ENCODE assay signal across 8 mouse cellular contexts in the genomic region with DNA sequence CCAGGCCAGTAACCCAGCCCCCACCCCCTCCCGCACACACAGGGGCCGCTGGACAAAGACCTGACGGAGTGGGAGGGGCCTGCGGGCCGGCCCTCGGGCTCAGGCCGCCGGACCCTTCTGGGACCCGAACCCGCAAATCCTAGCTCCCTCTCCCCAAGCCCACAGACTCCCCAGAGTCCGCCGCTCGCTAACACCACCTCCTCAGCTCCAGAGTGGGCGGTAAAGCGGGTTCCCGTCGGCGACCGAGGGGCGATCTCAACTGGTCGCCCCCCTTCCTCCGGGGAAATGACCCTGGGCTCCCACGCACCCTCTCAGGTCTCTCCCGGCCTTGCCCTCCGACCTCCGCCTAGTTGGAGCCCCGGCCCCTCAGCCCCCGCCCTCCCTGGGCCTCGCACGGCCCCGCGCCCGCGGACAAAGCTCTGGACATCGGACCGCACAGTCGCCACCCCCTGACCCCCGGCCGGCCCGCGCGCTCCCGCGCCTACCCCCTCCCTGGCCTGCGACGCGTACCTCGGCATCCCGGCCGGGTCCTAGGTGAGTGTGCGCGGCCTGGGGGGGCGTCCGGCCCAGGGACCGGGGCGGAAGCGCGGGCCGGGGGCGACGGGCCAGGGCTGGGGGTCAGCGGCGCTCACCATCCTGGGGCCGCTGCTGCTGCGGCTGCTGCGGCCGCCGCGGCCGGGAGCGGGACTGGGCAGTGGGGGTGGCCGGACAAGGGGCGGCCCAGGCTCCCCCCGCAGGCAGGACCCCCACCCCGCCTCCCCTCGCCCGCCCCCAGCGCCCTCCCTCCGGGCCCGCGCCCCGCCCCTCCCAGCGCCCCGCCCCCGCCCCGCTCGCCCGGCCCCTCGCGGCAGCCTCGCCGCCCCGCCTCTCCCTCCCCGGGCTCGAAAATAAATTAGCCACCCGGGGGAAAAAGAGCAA. TPM values are rescaled to one million over a fixed set of nuclear protein-coding genes. Genes with fewer than 3 reads are reported as not detected.
DNase-seq lines count a peak whose midpoint lies in the region; ATAC-seq and TF ChIP-seq lines count a peak whose summit lies in the region.

A gene (minus strand): TSS at position 755 of the 918 bp plus-strand sequence.

- WGBS in forebrain, embryonic 12.5 days: under 1% methylated on average over 75 of the region's 96 CpGs
- under 1% methylated on average over 59 of the region's 96 CpGs for WGBS in intestine, embryonic 15.5 days
- WGBS in liver, postnatal 0 days (ENCODE audit: insufficient replicate concordance): 1% methylated on average over 60 of the region's 96 CpGs
- WGBS in stomach, embryonic 16.5 days: under 1% methylated on average over 76 of the region's 96 CpGs

- TF ChIP-seq POLR2A in testis, adult 2 months (IDR thresholded peaks at IDR 0.05; ENCODE audit: control insufficient read depth, low read depth, low read length): no peak

- TF ChIP-seq EP300 in liver, postnatal 0 days (IDR thresholded peaks at IDR 0.05; ENCODE audit: low read depth): no peak

- peak within 1 kb of the TSS; percentile 86 for H3K9ac ChIP-seq in forebrain, embryonic 12.5 days
- H3K9ac ChIP-seq in intestine, embryonic 15.5 days: peak within 1 kb of the TSS; percentile 79
- peak within 1 kb of the TSS; percentile 70 for H3K9ac ChIP-seq in liver, postnatal 0 days (replicated peaks)
- H3K9ac ChIP-seq in stomach, embryonic 16.5 days (ENCODE audit: low read length): peak within 1 kb of the TSS; percentile 96

- no peak for TF ChIP-seq CTCF in testis, adult 2 months (IDR thresholded peaks at IDR 0.05; ENCODE audit: control insufficient read depth, insufficient read depth, insufficient replicate concordance, low read depth, low read length)
- no peak for TF ChIP-seq CTCF in liver, postnatal 0 days (IDR thresholded peaks at IDR 0.05; ENCODE audit: low read depth)

- peaks cover 4% of the 10 kb centered on the region; the same call in 1 of the 2 replicates for H3K27me3 ChIP-seq in testis, adult 2 months (ENCODE audit: control insufficient read depth, insufficient read depth, low read length)
- H3K27me3 ChIP-seq in forebrain, embryonic 12.5 days: peaks cover 25% of the 10 kb centered on the region
- no peaks in the 10 kb centered on the region for H3K27me3 ChIP-seq in intestine, embryonic 15.5 days (replicated peaks)
- H3K27me3 ChIP-seq in liver, postnatal 0 days (ENCODE audit: insufficient read depth, low read length): peaks cover 14% of the 10 kb centered on the region
- H3K27me3 ChIP-seq in stomach, embryonic 16.5 days (ENCODE audit: control insufficient read depth, insufficient read depth, low read length): no peaks in the 10 kb centered on the region

- ATAC-seq in forebrain, embryonic 12.5 days (ENCODE audit: low FRiP score): peak; percentile 40
- ATAC-seq in intestine, embryonic 15.5 days: peak; percentile 60
- ATAC-seq in liver, postnatal 0 days: peak; percentile 68
- ATAC-seq in stomach, embryonic 16.5 days (ENCODE audit: insufficient read depth, low FRiP score): peak; percentile 55

- no peaks in the 10 kb centered on the region for H3K36me3 ChIP-seq in testis, adult 2 months (ENCODE audit: control insufficient read depth, insufficient read depth, low read length)
- H3K36me3 ChIP-seq in forebrain, embryonic 12.5 days (replicated peaks): no peaks in the 10 kb centered on the region
- H3K36me3 ChIP-seq in intestine, embryonic 15.5 days: no peaks in the 10 kb centered on the region
- no peaks in the 10 kb centered on the region for H3K36me3 ChIP-seq in liver, postnatal 0 days (replicated peaks; ENCODE audit: insufficient read depth, low read length)
- no peaks in the 10 kb centered on the region for H3K36me3 ChIP-seq in stomach, embryonic 16.5 days (ENCODE audit: control insufficient read depth, insufficient read depth, low read length)

- H3K9me3 ChIP-seq in forebrain, embryonic 12.5 days: no peaks in the 10 kb centered on the region
- H3K9me3 ChIP-seq in intestine, embryonic 15.5 days: no peaks in the 10 kb centered on the region
- H3K9me3 ChIP-seq in liver, postnatal 0 days (ENCODE audit: low read length): no peaks in the 10 kb centered on the region
- H3K9me3 ChIP-seq in stomach, embryonic 16.5 days (replicated peaks; ENCODE audit: control insufficient read depth, low read length): no peaks in the 10 kb centered on the region

- DNase-seq in testis, postnatal 14 days (ENCODE audit: low spot score): no peak
- DNase-seq in liver, postnatal 0 days: peak; percentile 51
- DNase-seq in thymus, postnatal 36 days: no peak
- no peak for DNase-seq in layer of hippocampus, adult 8-10 months (ENCODE audit: low spot score in 2 of 2)

- H3K4me3 ChIP-seq in testis, adult 2 months (ENCODE audit: control insufficient read depth, low read depth, low read length): peak within 1 kb of the TSS; percentile 76
- H3K4me3 ChIP-seq in forebrain, embryonic 12.5 days (replicated peaks): peak within 1 kb of the TSS; percentile 88
- H3K4me3 ChIP-seq in intestine, embryonic 15.5 days (replicated peaks): peak within 1 kb of the TSS; percentile 87
- peak within 1 kb of the TSS; percentile 61 for H3K4me3 ChIP-seq in liver, postnatal 0 days (ENCODE audit: low read depth, low read length)
- H3K4me3 ChIP-seq in stomach, embryonic 16.5 days (replicated peaks; ENCODE audit: low read length): peak within 1 kb of the TSS; percentile 74

- peak within 1 kb of the TSS; percentile 81 for H3K27ac ChIP-seq in testis, adult 2 months (ENCODE audit: control insufficient read depth, insufficient read depth, low read depth, low read length)
- peak within 1 kb of the TSS; percentile 85 for H3K27ac ChIP-seq in forebrain, embryonic 12.5 days
- peak within 1 kb of the TSS; percentile 84 for H3K27ac ChIP-seq in intestine, embryonic 15.5 days
- peak within 1 kb of the TSS; percentile 88 for H3K27ac ChIP-seq in liver, postnatal 0 days (ENCODE audit: low read depth)
- peak within 1 kb of the TSS; percentile 88 for H3K27ac ChIP-seq in stomach, embryonic 16.5 days (ENCODE audit: low read length)

- H3K4me2 ChIP-seq in forebrain, embryonic 12.5 days: peak within 1 kb of the TSS; percentile 94
- H3K4me2 ChIP-seq in intestine, embryonic 15.5 days (replicated peaks): peak within 1 kb of the TSS; percentile 86
- peak within 1 kb of the TSS; percentile 71 for H3K4me2 ChIP-seq in liver, postnatal 0 days (ENCODE audit: low read depth, low read length)
- H3K4me2 ChIP-seq in stomach, embryonic 16.5 days (ENCODE audit: low read depth, low read length): peak within 1 kb of the TSS; percentile 89

- peaks cover 22% of the 10 kb centered on the region for H3K4me1 ChIP-seq in testis, adult 2 months (ENCODE audit: control insufficient read depth, insufficient read depth, low read length)
- H3K4me1 ChIP-seq in forebrain, embryonic 12.5 days: peaks cover 63% of the 10 kb centered on the region
- H3K4me1 ChIP-seq in intestine, embryonic 15.5 days (replicated peaks): peaks cover 47% of the 10 kb centered on the region
- H3K4me1 ChIP-seq in liver, postnatal 0 days (ENCODE audit: insufficient read depth): no peaks in the 10 kb centered on the region
- H3K4me1 ChIP-seq in stomach, embryonic 16.5 days (ENCODE audit: control insufficient read depth, insufficient read depth, low read length): peaks cover 38% of the 10 kb centered on the region

RNA-seq across cellular contexts. Expression of the gene that starts here (rescaled TPM):
- 0.44 and 0.46 TPM in 2 replicates for polyA plus RNA-seq in testis, adult 2 months (2012; rRNA removed)
- 0.21 and 0.22 TPM in 2 replicates for polyA plus RNA-seq in forebrain, embryonic 12.5 days (2016; fragmentation: Nextera tagmentation; extraction: Ambion mirVana)
- polyA plus RNA-seq in intestine, embryonic 15.5 days (2015; fragmentation: Nextera tagmentation; extraction: Ambion mirVana): 0.18 and 0.19 TPM in 2 replicates
- 0.18 and 0.26 TPM in 2 replicates for polyA plus RNA-seq in liver, postnatal 0 days (2015; fragmentation: Nextera tagmentation; extraction: Ambion mirVana)
- polyA plus RNA-seq in stomach, embryonic 16.5 days (2015; fragmentation: Nextera tagmentation; extraction: Ambion mirVana): 0.05 and 0.10 TPM in 2 replicates
- total RNA-seq in layer of hippocampus, adult 8-10 months (2022): 1 to 10 TPM; 1.3 to 2.4 (median 1.8) TPM

Comparison
In these comparisons a context has a peak if more than half of its experiments do, and no peak if none do; other contexts are left out.
1. Peak in ATAC-seq, H3K4me3 ChIP-seq, H3K27ac ChIP-seq, H3K9ac ChIP-seq and H3K4me2 ChIP-seq in forebrain, embryonic 12.5 days; RNA of the gene not detected or under 1 TPM.
2. Peak in ATAC-seq, H3K4me3 ChIP-seq, H3K27ac ChIP-seq, H3K9ac ChIP-seq and H3K4me2 ChIP-seq in intestine, embryonic 15.5 days; RNA of the gene not detected or under 1 TPM.
3. Peak in DNase-seq, ATAC-seq, H3K4me3 ChIP-seq, H3K27ac ChIP-seq, H3K9ac ChIP-seq and H3K4me2 ChIP-seq in liver, postnatal 0 days; RNA of the gene not detected or under 1 TPM.
4. Peak in ATAC-seq, H3K4me3 ChIP-seq, H3K27ac ChIP-seq, H3K9ac ChIP-seq and H3K4me2 ChIP-seq in stomach, embryonic 16.5 days; RNA of the gene not detected or under 1 TPM.